Comparison of ENCODE assay signal across 18 mouse cellular contexts in the genomic region with DNA sequence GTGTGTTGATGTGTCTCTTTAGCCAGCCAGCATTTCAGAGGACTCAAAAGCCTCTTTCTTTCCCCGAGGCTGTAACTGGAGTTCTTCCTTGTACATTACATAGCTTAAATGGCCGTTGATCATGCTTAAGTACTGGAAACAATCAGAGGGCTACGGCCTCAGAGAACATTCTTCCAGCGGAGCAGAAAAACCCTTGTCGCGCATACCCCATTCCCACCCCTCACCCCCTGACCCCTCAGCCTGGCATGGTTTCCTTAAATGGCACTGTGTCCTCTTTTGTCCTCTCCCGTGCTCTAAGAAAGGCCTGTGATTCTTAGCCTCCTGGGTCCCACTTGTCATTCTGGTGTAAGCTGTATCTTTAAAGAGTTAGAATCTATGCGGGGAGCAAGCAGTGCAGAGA.
DNase-seq lines count a peak whose midpoint lies in the region; ATAC-seq and TF ChIP-seq lines count a peak whose summit lies in the region.
"Had no signal": no experiment of that assay in that cellular context is flagged by ENCODE, and none has a peak within 500 bp of the region (broad histone marks: within the 10 kb centered on the region; RNA-seq: fewer than 3 reads in every experiment).

No protein-coding gene starts in this region.

- no peak overlapping the region for H3K9ac ChIP-seq in hindbrain, embryonic 13.5 days
- no peak overlapping the region for H3K9ac ChIP-seq in hindbrain, embryonic 16.5 days (ENCODE audit: low read depth, low read length)
- no peak overlapping the region for H3K9ac ChIP-seq in stomach, embryonic 14.5 days (replicated peaks; ENCODE audit: low read depth, low read length)
- no peak overlapping the region for H3K9ac ChIP-seq in stomach, postnatal 0 days (ENCODE audit: low read length)
- H3K9ac ChIP-seq: lung, embryonic 14.5 days had no signal

- DNase-seq in stomach, postnatal 0 days (ENCODE audit: low spot score), result no peak
- no peak for DNase-seq in limb, embryonic 10.5 days (ENCODE audit: low spot score)
- DNase-seq in frontal cortex, postnatal 36 days (ENCODE audit: low spot score in 2 of 2), result no peak
- DNase-seq in cerebellum, adult 9-10 months, result no peak
- DNase-seq: adrenal gland, postnatal 14 days; cerebellum, postnatal 25 days; heart, adult 18-20 months; heart, postnatal 10 days; liver; lung, embryonic 14.5 days; right cerebral cortex, postnatal 25 days; thymus, postnatal 36 days had no signal

- ATAC-seq in hindbrain, embryonic 13.5 days (ENCODE audit: low FRiP score), result no peak
- ATAC-seq in hindbrain, embryonic 16.5 days, result no peak
- ATAC-seq in stomach, embryonic 14.5 days (ENCODE audit: insufficient number of reproducible peaks, insufficient read depth, low FRiP score, low read depth), result no peak
- ATAC-seq in stomach, postnatal 0 days (ENCODE audit: low FRiP score, low TSS enrichment), result no peak
- ATAC-seq: intestine, postnatal 0 days had no signal

- H3K9me3 ChIP-seq in hindbrain, embryonic 13.5 days, result no peaks in the 10 kb centered on the region; the same call in 1 of the 2 replicates
- no peaks in the 10 kb centered on the region for H3K9me3 ChIP-seq in hindbrain, embryonic 16.5 days (ENCODE audit: control insufficient read depth, low read length)
- H3K9me3 ChIP-seq in stomach, embryonic 14.5 days (ENCODE audit: control insufficient read depth, low read depth, low read length), result no peaks in the 10 kb centered on the region
- H3K9me3 ChIP-seq in stomach, postnatal 0 days (ENCODE audit: control insufficient read depth, low read length), result no peaks in the 10 kb centered on the region
- no peaks in the 10 kb centered on the region for H3K9me3 ChIP-seq in limb, embryonic 10.5 days (replicated peaks)

- no peak for TF ChIP-seq CTCF in stomach, postnatal 0 days (IDR thresholded peaks at IDR 0.05; ENCODE audit: low read depth)

- H3K27me3 ChIP-seq in hindbrain, embryonic 13.5 days, result no peaks in the 10 kb centered on the region
- H3K27me3 ChIP-seq in hindbrain, embryonic 16.5 days (replicated peaks; ENCODE audit: control insufficient read depth, insufficient read depth, low read length), result no peaks in the 10 kb centered on the region
- H3K27me3 ChIP-seq in stomach, embryonic 14.5 days (ENCODE audit: control insufficient read depth, insufficient read depth, low read length), result no peaks in the 10 kb centered on the region
- no peaks in the 10 kb centered on the region for H3K27me3 ChIP-seq in stomach, postnatal 0 days (ENCODE audit: control insufficient read depth, insufficient read depth, low read length)
- no peaks in the 10 kb centered on the region for H3K27me3 ChIP-seq in limb, embryonic 10.5 days (ENCODE audit: low read depth, poor library complexity, severe bottlenecking)

- no peaks in the 10 kb centered on the region for H3K36me3 ChIP-seq in hindbrain, embryonic 13.5 days
- H3K36me3 ChIP-seq in hindbrain, embryonic 16.5 days (ENCODE audit: control insufficient read depth, insufficient read depth, low read length), result no peaks in the 10 kb centered on the region
- no peaks in the 10 kb centered on the region for H3K36me3 ChIP-seq in stomach, embryonic 14.5 days (ENCODE audit: control insufficient read depth, insufficient read depth, low read length)
- no peaks in the 10 kb centered on the region for H3K36me3 ChIP-seq in stomach, postnatal 0 days (ENCODE audit: control insufficient read depth, insufficient read depth, low read length)
- H3K36me3 ChIP-seq in limb, embryonic 10.5 days, result no peaks in the 10 kb centered on the region

- no peak overlapping the region for H3K4me3 ChIP-seq in hindbrain, embryonic 13.5 days
- no peak overlapping the region for H3K4me3 ChIP-seq in hindbrain, embryonic 16.5 days (ENCODE audit: low read length)
- H3K4me3 ChIP-seq in stomach, embryonic 14.5 days (ENCODE audit: low read depth, low read length), result no peak overlapping the region
- no peak overlapping the region for H3K4me3 ChIP-seq in stomach, postnatal 0 days (ENCODE audit: low read depth, low read length)
- H3K4me3 ChIP-seq in limb, embryonic 10.5 days, result no peak overlapping the region
- H3K4me3 ChIP-seq: erythroblast, embryonic 14.5 days; layer of hippocampus, adult 2 months had no signal

- peak overlapping the region; percentile 19; the same call in 1 of the 2 replicates for H3K27ac ChIP-seq in hindbrain, embryonic 13.5 days
- H3K27ac ChIP-seq in hindbrain, embryonic 16.5 days (ENCODE audit: low read depth, low read length), result no peak overlapping the region
- H3K27ac ChIP-seq in stomach, embryonic 14.5 days (ENCODE audit: low read length), result 0 out of 2 replicates have a peak overlapping the region, but pooled peaks have one; percentile 16
- H3K27ac ChIP-seq in stomach, postnatal 0 days (replicated peaks), result no peak overlapping the region
- peak overlapping the region; percentile 38; the same call in 1 of the 2 replicates for H3K27ac ChIP-seq in limb, embryonic 10.5 days

- H3K4me2 ChIP-seq in hindbrain, embryonic 13.5 days, result no peak overlapping the region
- no peak overlapping the region for H3K4me2 ChIP-seq in hindbrain, embryonic 16.5 days (ENCODE audit: low read length)
- no peak overlapping the region for H3K4me2 ChIP-seq in stomach, embryonic 14.5 days (replicated peaks; ENCODE audit: low read depth, low read length)
- H3K4me2 ChIP-seq in stomach, postnatal 0 days (replicated peaks; ENCODE audit: low read depth), result no peak overlapping the region
- H3K4me2 ChIP-seq: lung, embryonic 14.5 days had no signal

- peaks cover 34% of the 10 kb centered on the region for H3K4me1 ChIP-seq in hindbrain, embryonic 13.5 days (replicated peaks)
- peaks cover 6% of the 10 kb centered on the region; the same call in 1 of the 2 replicates for H3K4me1 ChIP-seq in hindbrain, embryonic 16.5 days (ENCODE audit: control insufficient read depth, insufficient read depth, low read depth, low read length)
- no peaks in the 10 kb centered on the region; the same call in 1 of the 2 replicates for H3K4me1 ChIP-seq in stomach, embryonic 14.5 days (ENCODE audit: control insufficient read depth, insufficient read depth, low read length)
- no peaks in the 10 kb centered on the region for H3K4me1 ChIP-seq in stomach, postnatal 0 days (replicated peaks; ENCODE audit: control insufficient read depth, insufficient read depth)
- peaks cover 26% of the 10 kb centered on the region; the same call in 1 of the 2 replicates for H3K4me1 ChIP-seq in limb, embryonic 10.5 days

- no peak for TF ChIP-seq EP300 in stomach, postnatal 0 days (optimal IDR thresholded peaks at IDR 0.05)

- WGBS in hindbrain, embryonic 13.5 days, result 9% methylated on average over 8 of the region's 8 CpGs
- WGBS in hindbrain, embryonic 16.5 days, result 12% methylated on average over 8 of the region's 8 CpGs
- WGBS in stomach, embryonic 14.5 days, result 32% methylated on average over 8 of the region's 8 CpGs
- WGBS in stomach, postnatal 0 days, result 34% methylated on average over 8 of the region's 8 CpGs
- 59% methylated on average over 8 of the region's 8 CpGs for WGBS in limb, embryonic 10.5 days

Comparison
In these comparisons a context has a peak if more than half of its experiments do, and no peak if none do; other contexts are left out.
1. H3K27ac ChIP-seq: peak in hindbrain, embryonic 13.5 days (single experiment), stomach, embryonic 14.5 days (single experiment) and limb, embryonic 10.5 days (single experiment); none in hindbrain, embryonic 16.5 days (single experiment) and stomach, postnatal 0 days (single experiment).